Mouse (Mus musculus): ENCODE measurements around the gene Itgb3bp. TPM values are rescaled to one million over a fixed set of nuclear protein-coding genes. Genes with fewer than 3 reads are reported as not detected.

The Itgb3bp gene
- polyA plus RNA-seq, 1 experiment from 2014 or later: 33.6 TPM

DNA sequence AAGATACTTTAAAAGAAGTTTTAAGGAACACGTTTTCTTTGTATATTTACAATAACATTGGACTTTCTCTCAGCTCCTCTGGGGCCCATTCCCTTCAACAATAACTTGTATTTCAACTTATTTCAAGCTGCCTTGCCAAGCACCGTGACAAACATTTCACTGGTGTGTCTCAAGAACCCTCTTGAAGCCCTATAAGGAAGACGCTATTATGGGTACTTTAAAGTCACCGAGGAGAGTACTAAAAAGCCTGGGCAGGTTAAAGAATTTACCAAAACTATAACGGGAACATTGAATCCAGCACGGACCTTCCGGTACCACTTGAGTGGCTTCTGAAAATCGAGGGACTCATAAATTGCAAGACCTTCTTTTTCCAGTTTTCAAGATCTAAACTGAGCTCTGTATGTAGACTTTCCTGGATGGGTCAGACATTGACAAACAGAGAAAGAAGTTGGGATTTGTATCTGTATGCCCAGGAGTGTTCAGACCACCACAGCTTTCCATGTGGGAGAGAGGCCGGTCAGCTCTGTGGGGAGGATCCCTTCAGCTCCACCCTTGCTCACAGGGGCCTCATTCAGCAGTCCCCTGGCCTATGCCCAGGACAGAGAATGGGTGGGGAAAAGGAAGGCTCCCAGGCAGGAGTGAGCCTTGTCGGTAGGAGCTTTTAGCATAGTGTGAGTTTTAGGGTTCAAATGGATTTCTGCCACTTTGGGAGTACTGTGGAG lies 1.1 kb upstream of the Itgb3bp start:
- 47% methylated on average over 10 of the region's 10 CpGs for WGBS
- H3K27me3 ChIP-seq (replicated peaks): no peaks in the 10 kb centered on the region
- H3K4me1 ChIP-seq: peaks cover 12% of the 10 kb centered on the region
- no peak overlapping the region for H3K27ac ChIP-seq
- H3K36me3 ChIP-seq: no peaks in the 10 kb centered on the region
- H3K4me3 ChIP-seq: no peak overlapping the region
- peak overlapping the region; percentile 96 for H3K4me2 ChIP-seq (replicated peaks)
- no peak for ATAC-seq (ENCODE audit: low FRiP score, low read depth)
- no peak overlapping the region for H3K9ac ChIP-seq
- no peaks in the 10 kb centered on the region for H3K9me3 ChIP-seq

DNA sequence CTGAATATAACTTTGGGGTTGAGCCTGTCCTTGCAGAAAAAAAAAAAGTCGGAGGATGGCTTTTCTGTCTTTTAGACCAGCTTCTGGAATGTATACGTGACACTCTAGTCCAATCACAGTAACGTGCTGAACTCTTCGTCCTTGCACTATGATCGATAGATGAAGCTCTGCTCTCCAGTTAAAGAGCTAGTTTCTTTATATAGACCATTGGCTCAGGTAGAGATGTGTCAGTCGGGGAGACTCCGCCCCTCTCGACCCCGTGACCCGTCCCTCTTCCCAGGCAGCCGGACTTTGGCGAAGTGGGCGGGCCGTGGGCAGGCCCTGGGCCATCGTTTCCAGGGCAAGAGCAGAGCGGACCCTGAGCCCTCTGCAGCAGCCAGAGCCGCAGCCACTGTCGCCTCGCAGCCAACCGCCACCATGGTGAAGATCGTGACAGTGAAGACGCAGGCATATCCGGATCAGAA lies 432 bp downstream of the Itgb3bp start, which contains the start of gene Pgm1:
Pgm1 (plus strand) TSS at position 266 of the 464 bp plus-strand sequence.
- H3K4me1 ChIP-seq: peaks cover 12% of the 10 kb centered on the region
- H3K9me3 ChIP-seq: no peaks in the 10 kb centered on the region
- H3K27me3 ChIP-seq (replicated peaks): no peaks in the 10 kb centered on the region
- WGBS: 5% methylated on average over 23 of the region's 23 CpGs
- peak; percentile 86 for ATAC-seq (ENCODE audit: low FRiP score, low read depth)
- peak within 1 kb of the TSS; percentile 68 for H3K9ac ChIP-seq
- peak within 1 kb of the TSS; percentile 96 for H3K4me2 ChIP-seq (replicated peaks)
- H3K27ac ChIP-seq: 0 out of 2 replicates have a peak within 1 kb of the TSS, but pooled peaks have one; percentile 50
- peak within 1 kb of the TSS; percentile 57 for H3K4me3 ChIP-seq
- no peaks in the 10 kb centered on the region for H3K36me3 ChIP-seq

DNA sequence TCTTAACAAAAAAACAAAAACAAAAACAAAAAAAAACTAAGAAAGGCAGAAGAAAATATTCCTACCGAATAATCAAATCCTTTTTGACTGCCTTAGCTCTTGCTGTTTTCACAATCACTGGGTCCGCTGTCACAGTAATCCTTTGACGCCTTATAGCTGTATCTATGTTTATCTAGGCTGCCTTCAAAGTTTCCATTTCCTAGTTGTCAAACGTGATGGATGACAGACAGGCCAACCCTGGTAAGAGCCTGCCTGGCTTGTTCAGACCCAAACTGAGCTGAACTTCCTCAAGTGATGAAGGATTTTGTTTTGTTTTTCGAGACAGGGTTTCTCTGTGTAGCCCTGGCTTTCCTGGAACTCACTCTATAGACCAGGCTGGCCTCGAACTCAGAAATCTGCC lies 1.1 kb downstream of the Itgb3bp start:
- H3K4me1 ChIP-seq: peaks cover 12% of the 10 kb centered on the region
- H3K4me2 ChIP-seq (replicated peaks): no peak overlapping the region
- no peak overlapping the region for H3K27ac ChIP-seq
- no peaks in the 10 kb centered on the region for H3K36me3 ChIP-seq
- H3K9ac ChIP-seq: no peak overlapping the region
- no peak for ATAC-seq (ENCODE audit: low FRiP score, low read depth)
- no peaks in the 10 kb centered on the region for H3K9me3 ChIP-seq
- H3K4me3 ChIP-seq: no peak overlapping the region
- no peaks in the 10 kb centered on the region for H3K27me3 ChIP-seq (replicated peaks)
- WGBS: 80% methylated on average over 6 of the region's 6 CpGs

DNA sequence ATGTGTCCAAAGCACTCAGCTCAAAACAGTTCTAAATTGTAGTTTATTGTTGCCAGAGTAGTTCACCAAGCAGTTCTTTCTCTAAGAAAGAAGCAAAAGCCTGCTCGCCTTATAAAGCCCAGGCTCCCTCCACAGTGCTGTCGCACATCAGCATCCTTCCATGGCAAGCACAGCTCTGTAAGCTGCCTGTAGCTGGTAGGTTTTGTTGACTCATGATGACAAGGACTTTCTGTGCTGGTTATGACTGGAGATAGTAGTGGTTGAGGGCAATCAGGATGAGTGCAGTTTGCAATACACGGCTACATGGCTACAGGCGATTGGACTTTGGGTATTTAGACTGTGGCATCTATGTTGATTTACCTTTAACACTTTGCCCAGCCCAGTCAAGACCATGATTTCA lies 3.2 kb downstream of the Itgb3bp start:
- Histone ChIP-seq H3K27ac (no peak overlapping the region), H3K36me3 (no peaks in the 10 kb centered on the region), H3K4me2 (replicated peaks) (no peak overlapping the region), H3K9ac (no peak overlapping the region), H3K27me3 (replicated peaks) (no peaks in the 10 kb centered on the region), H3K4me1 (peaks cover 12% of the 10 kb centered on the region), H3K9me3 (no peaks in the 10 kb centered on the region), H3K4me3 (no peak overlapping the region)
- ATAC-seq (ENCODE audit: low FRiP score, low read depth): no peak
- 89% methylated on average over 4 of the region's 4 CpGs for WGBS

DNA sequence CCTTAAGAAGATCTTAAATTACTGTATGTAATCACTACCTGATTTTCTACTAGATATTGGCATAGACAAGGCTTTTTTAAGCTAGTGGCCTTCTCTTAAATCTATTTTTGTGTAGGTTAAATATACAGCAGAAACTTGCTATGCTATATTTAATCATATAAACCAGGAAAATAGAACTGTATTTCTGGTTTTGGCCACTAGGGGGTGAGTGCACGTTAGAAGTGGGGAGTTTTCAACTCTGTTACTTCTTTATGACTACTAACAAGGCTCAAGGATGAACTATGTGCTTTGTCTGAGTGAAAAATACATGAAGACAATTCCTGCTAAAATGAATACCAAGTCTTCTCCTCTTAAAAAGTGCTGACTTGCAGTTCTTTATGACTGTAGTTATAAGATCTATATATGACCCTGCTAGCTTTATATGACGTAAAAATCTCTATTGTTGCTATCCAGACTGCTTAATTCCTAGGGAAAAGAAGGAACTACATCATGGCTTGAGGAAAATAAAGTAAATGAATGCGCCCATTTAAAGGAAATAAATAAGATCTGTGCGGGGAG lies 15.6 kb downstream of the Itgb3bp start:
- Histone ChIP-seq H3K4me3 (no peak overlapping the region), H3K9ac (no peak overlapping the region), H3K9me3 (no peaks in the 10 kb centered on the region), H3K27me3 (replicated peaks) (no peaks in the 10 kb centered on the region), H3K4me1 (no peaks in the 10 kb centered on the region), H3K4me2 (replicated peaks) (no peak overlapping the region), H3K27ac (no peak overlapping the region), H3K36me3 (no peaks in the 10 kb centered on the region; the same call in 1 of the 2 replicates)
- no peak for ATAC-seq (ENCODE audit: low FRiP score, low read depth)
- 70% methylated on average over 4 of the region's 4 CpGs for WGBS

DNA sequence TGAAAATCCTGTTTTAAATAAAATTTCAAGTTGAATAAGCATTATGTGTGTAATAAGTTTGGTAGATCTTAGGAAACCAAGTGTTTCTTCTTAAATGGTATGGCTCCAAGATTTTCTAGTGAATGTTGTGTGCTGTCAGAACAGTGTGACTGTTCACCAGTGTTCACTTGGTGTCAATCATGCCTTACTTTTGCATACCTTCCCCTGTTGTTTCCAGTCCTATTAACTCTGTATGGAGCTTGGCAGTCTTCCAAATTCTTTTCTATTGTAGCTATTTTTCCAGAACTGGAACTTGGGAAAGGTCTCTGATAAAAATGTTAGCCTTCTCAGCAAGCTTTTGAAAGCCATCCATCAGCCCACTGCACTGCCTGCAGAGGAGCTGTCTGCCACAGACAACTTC lies 47.2 kb downstream of the Itgb3bp start:
- H3K9me3 ChIP-seq: no peaks in the 10 kb centered on the region
- H3K27me3 ChIP-seq (replicated peaks): no peaks in the 10 kb centered on the region
- ATAC-seq (ENCODE audit: low FRiP score, low read depth): no peak
- no peak overlapping the region for H3K9ac ChIP-seq
- H3K4me1 ChIP-seq: no peaks in the 10 kb centered on the region
- no peak overlapping the region for H3K4me3 ChIP-seq
- H3K4me2 ChIP-seq (replicated peaks): no peak overlapping the region
- H3K36me3 ChIP-seq: no peaks in the 10 kb centered on the region
- H3K27ac ChIP-seq: no peak overlapping the region

DNA sequence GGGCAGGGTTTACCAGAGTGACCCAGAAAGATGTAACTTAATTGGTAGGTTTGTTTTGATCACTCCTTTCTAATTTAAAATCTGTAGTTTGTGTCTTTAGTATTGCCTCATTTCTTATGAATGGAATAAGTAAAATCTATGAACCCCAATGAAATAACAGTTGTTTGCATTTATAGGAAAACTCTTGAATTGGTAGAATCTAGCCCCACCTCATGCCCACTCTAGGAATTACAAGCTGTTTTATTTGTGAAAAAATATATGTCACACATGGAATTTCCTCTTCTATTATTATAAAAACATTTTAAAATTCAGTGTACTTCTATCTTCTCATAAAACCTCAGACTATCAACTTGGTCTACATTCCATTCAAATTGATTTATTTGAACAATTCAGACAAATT lies 47.7 kb downstream of the Itgb3bp start:
- ATAC-seq (ENCODE audit: low FRiP score, low read depth): no peak
- H3K27me3 ChIP-seq (replicated peaks): no peaks in the 10 kb centered on the region
- H3K27ac ChIP-seq: no peak overlapping the region
- no peak overlapping the region for H3K9ac ChIP-seq
- no peak overlapping the region for H3K4me2 ChIP-seq (replicated peaks)
- no peaks in the 10 kb centered on the region for H3K4me1 ChIP-seq
- no peaks in the 10 kb centered on the region for H3K36me3 ChIP-seq
- H3K9me3 ChIP-seq: no peaks in the 10 kb centered on the region
- no peak overlapping the region for H3K4me3 ChIP-seq

DNA sequence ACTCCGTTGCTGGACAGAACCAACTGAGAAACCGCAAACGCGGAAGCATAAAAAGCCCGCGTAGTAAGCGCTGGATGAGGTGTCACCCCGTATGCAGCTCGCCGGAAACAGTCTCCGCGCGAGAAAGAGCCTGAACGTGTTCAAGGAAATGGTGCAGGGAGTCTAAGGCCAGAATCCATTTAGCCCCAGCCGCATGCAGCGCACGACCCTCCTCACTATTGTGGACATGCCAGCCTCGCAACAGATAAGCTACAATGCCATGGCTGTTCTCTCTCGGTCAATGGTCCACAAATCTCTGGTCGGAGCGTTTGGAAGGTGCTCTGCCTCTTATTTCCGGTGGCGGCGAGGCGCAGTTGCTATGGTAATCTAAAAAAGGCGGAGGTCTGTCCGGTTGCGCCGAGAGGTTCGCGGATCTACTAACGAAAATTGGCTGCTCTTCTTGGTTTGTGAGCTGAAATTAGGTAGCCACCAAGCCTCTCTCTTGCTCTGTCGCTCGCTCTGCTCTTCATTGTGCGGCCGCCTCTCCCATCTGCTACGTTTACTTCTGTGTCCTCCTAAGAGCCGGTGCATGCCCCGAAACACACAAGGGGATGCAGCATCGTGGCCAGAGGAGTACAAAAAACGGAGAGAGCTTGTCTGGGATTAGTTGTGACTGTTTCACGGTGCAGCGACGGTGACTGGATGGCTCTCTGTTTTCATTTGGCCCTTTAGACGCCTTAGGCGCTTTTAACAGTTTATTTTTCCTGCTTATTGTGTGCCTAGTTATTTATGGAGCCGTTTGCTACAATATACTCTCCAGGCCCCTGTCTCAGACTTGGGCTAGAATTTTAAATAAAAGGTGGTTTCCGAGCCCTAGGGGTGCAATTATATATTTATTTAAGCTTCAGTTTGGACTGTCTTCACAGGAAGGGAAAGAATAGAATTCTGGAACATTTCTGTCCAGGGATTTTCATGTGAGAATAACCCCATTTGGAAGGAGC lies 100.2 kb downstream of the Itgb3bp start, which contains the start of gene Efcab7:
Efcab7 (plus strand) TSS at position 105 of the 980 bp plus-strand sequence.
- H3K9ac ChIP-seq: peak within 1 kb of the TSS; percentile 81
- no peaks in the 10 kb centered on the region; the same call in 1 of the 2 replicates for H3K4me1 ChIP-seq
- H3K9me3 ChIP-seq: no peaks in the 10 kb centered on the region
- WGBS: under 1% methylated on average over 48 of the region's 48 CpGs
- H3K4me2 ChIP-seq (replicated peaks): peak within 1 kb of the TSS; percentile 66
- no peaks in the 10 kb centered on the region for H3K27me3 ChIP-seq (replicated peaks)
- peak within 1 kb of the TSS; percentile 94 for H3K27ac ChIP-seq
- peak; percentile 87 for ATAC-seq (ENCODE audit: low FRiP score, low read depth)
- H3K36me3 ChIP-seq: no peaks in the 10 kb centered on the region
- peak within 1 kb of the TSS; percentile 59 for H3K4me3 ChIP-seq

DNA sequence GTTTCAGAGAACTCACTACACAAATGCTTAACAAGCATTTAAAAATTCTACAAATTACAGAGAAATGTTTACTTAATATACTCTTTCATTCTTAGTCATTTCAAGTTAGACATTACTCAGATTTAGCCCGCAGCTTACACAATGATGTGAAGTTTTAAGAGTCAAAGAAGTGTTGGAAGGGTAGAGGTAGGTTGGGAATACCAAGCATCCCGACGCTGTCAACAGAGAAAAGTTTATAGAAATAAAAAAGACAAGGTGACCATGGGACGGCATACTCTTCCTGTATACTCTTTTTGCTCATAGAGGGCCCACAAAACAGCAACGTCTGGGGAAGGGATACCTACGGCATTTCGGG lies 100.9 kb downstream of the Itgb3bp start:
- no peaks in the 10 kb centered on the region; the same call in 1 of the 2 replicates for H3K4me1 ChIP-seq
- under 1% methylated on average over 7 of the region's 7 CpGs for WGBS
- H3K36me3 ChIP-seq: no peaks in the 10 kb centered on the region
- H3K9ac ChIP-seq: peak overlapping the region; percentile 81
- peak overlapping the region; percentile 59 for H3K4me3 ChIP-seq
- no peaks in the 10 kb centered on the region for H3K9me3 ChIP-seq
- peak overlapping the region; percentile 66 for H3K4me2 ChIP-seq (replicated peaks)
- ATAC-seq (ENCODE audit: low FRiP score, low read depth): peak; percentile 24; the same call in 1 of the 2 replicates
- peak overlapping the region; percentile 94; the same call in 1 of the 2 replicates for H3K27ac ChIP-seq
- no peaks in the 10 kb centered on the region for H3K27me3 ChIP-seq (replicated peaks)

DNA sequence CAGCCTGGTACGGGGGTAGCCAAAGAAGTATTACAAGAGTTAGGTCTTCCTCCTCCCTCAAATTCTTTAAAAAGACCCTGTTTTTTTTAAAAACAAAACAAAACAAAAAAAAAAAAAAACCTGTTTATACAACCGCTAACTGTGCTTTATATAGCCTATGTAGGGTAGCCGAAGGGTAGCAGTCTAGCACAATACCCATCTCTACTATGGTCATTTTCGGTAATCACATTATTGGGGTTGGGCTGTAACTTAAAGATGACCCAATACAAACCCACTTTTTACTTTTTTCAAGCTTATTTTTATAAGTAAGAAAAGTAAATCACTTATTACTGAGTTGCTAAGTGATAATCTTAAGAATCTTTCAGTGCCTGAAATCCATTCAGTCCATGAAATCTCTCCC lies 101.3 kb downstream of the Itgb3bp start:
- 54% methylated on average over 4 of the region's 4 CpGs for WGBS
- Histone ChIP-seq H3K4me3 (peak overlapping the region; percentile 59; the same call in 1 of the 2 replicates), H3K4me1 (no peaks in the 10 kb centered on the region; the same call in 1 of the 2 replicates), H3K36me3 (no peaks in the 10 kb centered on the region), H3K9ac (no peak overlapping the region), H3K4me2 (replicated peaks) (peak overlapping the region; percentile 66), H3K27ac (no peak overlapping the region), H3K27me3 (replicated peaks) (no peaks in the 10 kb centered on the region), H3K9me3 (no peaks in the 10 kb centered on the region)
- ATAC-seq (ENCODE audit: low FRiP score, low read depth): no peak

DNA sequence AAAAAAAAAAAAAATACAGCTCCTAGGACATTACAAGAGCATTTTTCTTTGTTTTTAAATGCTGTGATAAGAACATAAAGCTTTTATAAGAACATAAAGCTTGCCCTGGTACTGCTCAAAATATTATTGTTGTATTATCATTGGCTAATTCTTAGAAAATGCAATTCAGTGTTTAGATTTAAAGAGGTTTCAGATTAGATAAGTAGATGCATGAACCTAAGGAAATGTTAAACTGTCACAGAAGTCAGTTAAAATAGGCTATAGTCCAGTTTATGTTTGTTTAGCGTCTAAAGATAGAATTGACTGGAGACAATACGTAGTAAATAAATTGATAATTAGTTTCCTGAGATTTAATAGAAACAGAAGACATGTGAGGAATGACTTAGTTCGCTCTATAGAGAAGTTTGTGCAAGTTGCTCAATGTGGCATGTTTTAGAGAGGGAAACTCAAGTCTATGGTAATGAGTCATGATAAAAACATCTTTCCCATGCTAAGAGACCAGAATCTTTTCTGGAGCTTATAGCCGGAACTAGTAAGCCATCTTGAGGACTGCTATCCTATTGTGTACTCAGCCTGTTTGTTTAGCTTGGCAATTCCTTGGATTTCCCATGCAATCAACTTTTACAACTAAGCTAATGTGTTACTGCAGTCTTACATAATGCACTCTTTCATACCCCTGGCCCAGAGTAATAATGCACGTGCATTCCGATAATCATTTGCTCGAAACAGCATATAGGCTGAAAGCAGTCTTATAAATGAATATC lies 112.7 kb downstream of the Itgb3bp start:
- no peaks in the 10 kb centered on the region for H3K36me3 ChIP-seq
- no peaks in the 10 kb centered on the region for H3K27me3 ChIP-seq (replicated peaks)
- no peak overlapping the region for H3K4me2 ChIP-seq (replicated peaks)
- 84% methylated on average over 7 of the region's 7 CpGs for WGBS
- H3K4me3 ChIP-seq: no peak overlapping the region
- no peaks in the 10 kb centered on the region for H3K4me1 ChIP-seq
- H3K9ac ChIP-seq: no peak overlapping the region
- no peaks in the 10 kb centered on the region for H3K9me3 ChIP-seq
- no peak overlapping the region for H3K27ac ChIP-seq
- no peak for ATAC-seq (ENCODE audit: low FRiP score, low read depth)

Measured in neural tube, embryonic 12.5 days (tissue).